Mouse (Mus musculus) forebrain, embryonic 11.5 days (tissue): Measurements from ENCODE around the gene Ndufaf1. TPM values are rescaled to one million over a fixed set of nuclear protein-coding genes. Genes with fewer than 3 reads are reported as not detected.
A peak's percentile ranks its signal among the peaks of the same experiment; 100 is the strongest.

Experiments
- ATAC-seq: fragments of 200-750 bp; cut with Nextera tagmentation; replicated peaks from 2 replicates; pipeline ENCODE4 v1.8.0; 2017; ENCODE audit warnings: moderate TSS enrichment; ENCODE audit not compliant: low FRiP score
- DNase-seq: peaks from one replicate; pipeline ENCODE4 v3.0.0-alpha.2; 2017; ENCODE audit warnings: low spot score
- H3K27ac ChIP-seq: fragments of 300-500 bp; sonication (generic); 2 replicates; pipeline ENCODE4 v1.5.1; 2014; ENCODE audit warnings: low read depth, low read length
- H3K27me3 ChIP-seq: fragments of 300-500 bp; sonication (generic); 2 replicates; pipeline ENCODE4 v1.6.1; 2014; ENCODE audit warnings: mild to moderate bottlenecking, low read length, mixed read lengths; ENCODE audit not compliant: control insufficient read depth, insufficient read depth
- H3K36me3 ChIP-seq: fragments of 300-500 bp; sonication (generic); 2 replicates; pipeline ENCODE4 v1.6.1; 2014; ENCODE audit warnings: mild to moderate bottlenecking, low read length, moderate library complexity, mixed read lengths; ENCODE audit not compliant: control insufficient read depth, insufficient read depth
- H3K4me1 ChIP-seq: fragments of 300-500 bp; sonication (generic); replicated peaks from 2 replicates; pipeline ENCODE4 v1.6.1; 2014; ENCODE audit warnings: low read length, mixed read lengths; ENCODE audit not compliant: control insufficient read depth, insufficient read depth
- H3K4me2 ChIP-seq: fragments of 300-500 bp; sonication (generic); 2 replicates; pipeline ENCODE4 v1.6.1; 2014; ENCODE audit warnings: low read depth, mild to moderate bottlenecking, low read length, moderate library complexity, mixed read lengths; ENCODE audit not compliant: severe bottlenecking
- H3K4me3 ChIP-seq: fragments of 300-500 bp; sonication (generic); 2 replicates; pipeline ENCODE4 v1.5.1; 2014; ENCODE audit warnings: low read depth, low read length
- H3K9ac ChIP-seq: fragments of 300-500 bp; sonication (generic); 2 replicates; pipeline ENCODE4 v1.6.1; 2014; ENCODE audit warnings: low read length
- H3K9me3 ChIP-seq: fragments of 300-500 bp; sonication (generic); 2 replicates; pipeline ENCODE4 v1.6.1; 2016; ENCODE audit warnings: low read length, mixed read lengths; ENCODE audit not compliant: control insufficient read depth
- WGBS: fragments of 180-500 bp; shearing (Covaris S2); extraction: QIAGEN DNeasy Blood & Tissue Kit; methylation state at CpG from one replicate; pipeline ENCODE4 v1.1.7; 2014; 5-methylcytosine and 5-hydroxymethylcytosine counted together
- polyA plus RNA-seq: library from polyadenylated mRNA; unstranded; fragments of >200 nt; fragmentation: Nextera tagmentation; extraction: Ambion mirVana; gene quantifications from 2 replicates; pipeline ENCODE4 v1.2.1, GENCODE M21; 2014

Gene Ndufaf1
- 37.7 and 39.5 TPM in 2 replicates for polyA plus RNA-seq

DNA sequence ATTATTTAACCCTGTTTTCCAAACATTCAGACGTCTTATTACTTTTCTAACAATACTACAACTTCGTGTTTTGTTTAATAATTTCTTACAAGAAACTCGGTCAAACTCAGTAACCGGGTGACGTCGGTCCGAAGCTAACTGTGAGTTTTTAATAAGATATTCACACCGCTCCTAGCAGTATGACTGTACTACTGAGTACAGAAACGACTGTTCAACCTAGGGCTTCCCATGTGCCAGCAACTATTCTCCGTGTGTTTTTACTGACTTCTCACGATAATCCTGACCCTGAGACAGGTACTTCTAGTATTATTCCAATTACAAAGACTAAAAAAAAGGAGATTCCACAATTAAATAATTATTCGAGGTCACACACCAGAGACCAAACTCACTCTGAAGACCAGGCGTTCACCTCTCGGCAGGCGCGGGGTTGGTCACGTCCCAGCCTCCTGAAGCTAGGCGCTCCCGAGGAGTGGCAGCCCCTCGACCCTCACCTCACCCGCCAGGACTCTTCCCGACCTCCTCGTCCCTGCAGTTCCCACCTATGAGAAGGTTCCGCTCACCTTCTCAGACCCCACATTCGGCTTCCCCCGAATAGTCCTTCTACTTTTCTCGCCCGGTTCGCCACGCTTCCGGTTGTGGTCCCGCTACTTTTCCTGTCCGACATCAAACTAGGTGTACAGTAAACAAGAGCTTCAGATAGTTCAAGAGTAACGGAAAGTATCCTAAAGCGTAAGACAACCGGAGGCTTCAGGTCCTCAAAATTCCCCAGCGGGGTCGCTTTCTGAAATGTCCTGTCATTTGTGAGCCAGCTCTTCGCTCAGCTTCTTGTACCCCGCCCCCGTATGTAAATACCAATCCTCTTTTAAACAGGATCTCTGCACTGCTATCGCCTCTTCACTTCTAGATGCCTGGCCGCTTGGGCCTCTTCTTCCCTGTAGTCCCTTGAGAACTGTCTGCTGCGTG lies at the start of gene Ndufaf1:
Gene Ndufaf1 (minus strand): TSS at position 608 of the 963 bp plus-strand sequence.
- ATAC-seq (peak; percentile 61), DNase-seq (peak; percentile 80)
- no peaks in the 10 kb centered on the region for H3K9me3 ChIP-seq
- H3K4me1 ChIP-seq = no peaks in the 10 kb centered on the region; the same call in 1 of the 2 replicates
- no peaks in the 10 kb centered on the region for H3K27me3 ChIP-seq
- no peaks in the 10 kb centered on the region for H3K36me3 ChIP-seq
- no peak within 1 kb of the TSS for H3K27ac ChIP-seq
- H3K4me3 ChIP-seq = peak within 1 kb of the TSS; percentile 57
- 2% methylated on average over 44 of the region's 44 CpGs for WGBS
- H3K4me2 ChIP-seq = peak within 1 kb of the TSS; percentile 61
- peak within 1 kb of the TSS; percentile 68 for H3K9ac ChIP-seq

DNA sequence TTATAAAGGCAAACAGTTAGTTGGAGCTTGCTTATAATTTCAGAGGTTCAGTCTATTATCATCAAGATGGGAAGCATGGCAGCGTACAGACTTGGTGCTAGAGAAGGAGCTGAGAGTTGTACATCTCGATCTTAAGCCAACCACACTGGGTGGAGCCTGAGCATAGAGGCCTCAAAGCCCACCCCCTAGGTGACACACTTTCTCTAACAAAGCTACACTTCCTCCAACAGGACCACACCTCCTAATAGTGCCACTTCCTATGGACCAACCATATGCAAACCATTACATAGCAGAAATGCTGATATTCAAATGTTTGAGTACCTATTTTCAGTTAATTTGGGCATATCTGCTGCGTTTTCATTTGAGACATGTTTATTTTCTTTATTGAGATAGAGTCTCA lies 47.4 kb upstream of the Ndufaf1 start:
- 95% methylated on average over 3 of the region's 3 CpGs for whole genome bisulfite sequencing
- ATAC-seq (no peak), DNase-seq (no peak)
- no peak overlapping the region for H3K9ac ChIP-seq
- peaks cover 5% of the 10 kb centered on the region; the same call in 1 of the 2 replicates for H3K36me3 ChIP-seq
- H3K9me3 ChIP-seq = no peaks in the 10 kb centered on the region
- no peaks in the 10 kb centered on the region for H3K27me3 ChIP-seq
- H3K27ac ChIP-seq = no peak overlapping the region
- no peaks in the 10 kb centered on the region for H3K4me1 ChIP-seq
- no peak overlapping the region for H3K4me3 ChIP-seq
- no peak overlapping the region for H3K4me2 ChIP-seq

DNA sequence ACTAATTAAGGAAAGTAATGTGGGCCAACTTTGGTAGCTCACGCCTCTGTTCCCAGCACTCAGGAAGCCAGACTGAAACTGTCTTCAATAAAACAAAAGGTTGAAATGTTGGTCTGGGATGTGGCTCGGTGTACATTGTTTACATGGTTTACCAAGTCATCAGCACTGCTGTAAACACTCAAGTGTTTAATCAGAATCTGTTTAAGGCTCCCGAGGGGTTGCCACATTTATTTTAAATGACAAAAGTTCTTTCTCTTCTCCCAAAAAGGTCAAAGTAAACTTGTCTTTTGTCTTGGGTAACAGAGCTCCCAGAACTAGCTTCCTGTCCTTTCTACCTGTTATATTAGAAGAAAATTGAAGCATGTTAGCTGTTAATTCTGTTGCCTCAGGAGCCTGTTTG lies 45.0 kb upstream of the Ndufaf1 start:
- no peak for ATAC-seq
- H3K27me3 ChIP-seq = no peaks in the 10 kb centered on the region

DNA sequence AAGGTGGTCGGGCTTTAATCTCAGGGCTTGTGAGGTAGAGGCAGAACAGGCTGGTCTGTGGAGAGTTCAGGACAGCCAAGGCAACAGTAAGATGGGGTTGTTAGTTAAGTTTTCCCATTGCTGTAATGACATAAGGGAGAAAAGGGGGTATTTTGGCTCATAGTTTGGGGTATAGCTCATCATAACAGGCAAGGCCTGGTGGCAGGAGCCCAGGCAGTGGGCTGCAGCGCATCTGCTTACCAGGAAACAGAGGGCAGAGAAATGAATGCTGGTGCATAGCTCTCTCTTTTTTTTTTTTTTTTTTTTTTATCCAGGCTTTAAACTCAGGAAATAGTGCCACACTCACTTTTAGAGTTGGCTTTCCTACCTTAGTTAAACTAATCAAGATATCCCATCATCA lies 40.5 kb upstream of the Ndufaf1 start:
- WGBS = 98% methylated on average over 2 of the region's 2 CpGs
- Histone ChIP-seq H3K36me3 (peaks cover 2% of the 10 kb centered on the region; the same call in 1 of the 2 replicates), H3K4me2 (no peak overlapping the region), H3K4me1 (no peaks in the 10 kb centered on the region), H3K4me3 (no peak overlapping the region), H3K27me3 (no peaks in the 10 kb centered on the region), H3K27ac (no peak overlapping the region), H3K9me3 (no peaks in the 10 kb centered on the region), H3K9ac (no peak overlapping the region)
- ATAC-seq = no peak
- no peak for DNase-seq

More for the DNA sequence above, 45.0 kb upstream of the Ndufaf1 start:
- DNase-seq = no peak
- Histone ChIP-seq H3K27ac (no peak overlapping the region), H3K4me1 (no peaks in the 10 kb centered on the region), H3K4me2 (no peak overlapping the region), H3K4me3 (no peak overlapping the region), H3K9ac (no peak overlapping the region), H3K36me3 (peaks cover 5% of the 10 kb centered on the region; the same call in 1 of the 2 replicates), H3K9me3 (no peaks in the 10 kb centered on the region)
- WGBS = 93% methylated on average over 3 of the region's 3 CpGs

DNA sequence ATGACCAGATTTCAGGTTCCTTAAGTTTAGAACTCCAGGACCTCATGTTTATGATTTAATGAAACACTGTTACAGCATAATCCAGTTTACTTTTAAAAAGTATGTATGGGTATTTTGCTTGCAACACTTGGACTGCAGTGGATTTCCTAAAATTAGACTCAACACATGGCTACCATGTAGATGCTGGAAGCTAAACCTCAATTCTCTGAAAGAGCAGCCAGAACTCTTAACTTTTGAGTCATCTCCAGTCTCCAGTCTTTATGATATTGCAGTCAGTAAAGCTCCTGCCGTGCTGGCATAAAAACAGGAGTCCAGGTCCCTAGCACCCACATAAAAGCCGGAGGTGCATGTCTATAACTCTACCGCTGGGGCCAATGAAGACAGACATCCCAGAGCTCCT lies 37.3 kb upstream of the Ndufaf1 start:
- WGBS = 94% methylated on average over 3 of the region's 3 CpGs
- Histone ChIP-seq H3K36me3 (no peaks in the 10 kb centered on the region), H3K4me3 (no peak overlapping the region), H3K27ac (no peak overlapping the region), H3K4me1 (no peaks in the 10 kb centered on the region), H3K4me2 (no peak overlapping the region), H3K9me3 (no peaks in the 10 kb centered on the region), H3K9ac (no peak overlapping the region), H3K27me3 (no peaks in the 10 kb centered on the region)
- DNase-seq = no peak
- no peak for ATAC-seq

DNA sequence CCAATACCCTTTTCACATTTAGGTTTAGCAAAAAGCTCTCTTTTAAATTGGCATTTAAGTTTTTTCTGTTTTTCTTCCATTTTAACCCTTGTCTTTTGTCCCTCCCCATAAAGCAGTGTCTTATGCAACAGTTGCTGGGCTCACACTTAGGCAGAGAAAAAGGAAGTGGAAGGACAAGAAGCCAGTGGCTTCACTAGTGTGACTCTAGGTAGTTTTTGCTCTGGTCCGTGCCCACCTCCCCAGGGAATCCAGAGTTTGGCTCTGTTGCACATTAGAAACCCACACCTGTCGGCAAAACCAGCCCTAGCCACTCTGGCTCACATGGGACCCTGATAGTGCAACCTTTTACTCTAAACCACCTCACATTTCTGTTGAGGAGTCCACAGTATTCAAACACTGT lies 35.8 kb upstream of the Ndufaf1 start:
- H3K9ac ChIP-seq = no peak overlapping the region
- no peak overlapping the region for H3K4me2 ChIP-seq
- no peak overlapping the region for H3K27ac ChIP-seq
- H3K4me3 ChIP-seq = no peak overlapping the region
- no peak for ATAC-seq
- H3K36me3 ChIP-seq = no peaks in the 10 kb centered on the region
- whole genome bisulfite sequencing = 87% methylated on average over 2 of the region's 2 CpGs
- H3K9me3 ChIP-seq = no peaks in the 10 kb centered on the region
- no peaks in the 10 kb centered on the region for H3K27me3 ChIP-seq
- no peaks in the 10 kb centered on the region for H3K4me1 ChIP-seq
- DNase-seq = no peak

DNA sequence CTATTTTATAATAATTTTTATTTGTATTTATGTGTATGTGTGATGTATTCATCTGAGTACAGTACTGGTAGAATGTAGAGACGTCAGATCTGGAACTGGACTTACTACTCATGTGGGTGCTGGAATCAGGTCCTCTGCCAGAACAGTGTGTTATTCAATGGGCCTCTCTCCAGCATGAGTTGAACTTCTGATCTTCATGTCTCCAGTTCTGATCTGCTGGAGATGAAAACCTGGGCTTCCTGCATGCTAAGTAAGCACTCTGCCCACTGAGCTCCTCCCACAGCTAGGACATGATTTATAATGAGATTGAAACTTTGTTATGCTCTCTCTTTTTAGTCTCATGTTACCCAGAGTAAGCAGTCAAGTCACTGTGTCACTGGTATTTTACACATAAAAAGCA lies 33.5 kb upstream of the Ndufaf1 start:
- Histone ChIP-seq H3K9ac (no peak overlapping the region), H3K4me1 (no peaks in the 10 kb centered on the region), H3K4me2 (no peak overlapping the region), H3K27ac (no peak overlapping the region), H3K9me3 (no peaks in the 10 kb centered on the region), H3K27me3 (no peaks in the 10 kb centered on the region), H3K4me3 (no peak overlapping the region), H3K36me3 (no peaks in the 10 kb centered on the region)
- 95% methylated on average over 1 of the region's 1 CpGs for WGBS
- no peak for DNase-seq
- ATAC-seq = no peak

DNA sequence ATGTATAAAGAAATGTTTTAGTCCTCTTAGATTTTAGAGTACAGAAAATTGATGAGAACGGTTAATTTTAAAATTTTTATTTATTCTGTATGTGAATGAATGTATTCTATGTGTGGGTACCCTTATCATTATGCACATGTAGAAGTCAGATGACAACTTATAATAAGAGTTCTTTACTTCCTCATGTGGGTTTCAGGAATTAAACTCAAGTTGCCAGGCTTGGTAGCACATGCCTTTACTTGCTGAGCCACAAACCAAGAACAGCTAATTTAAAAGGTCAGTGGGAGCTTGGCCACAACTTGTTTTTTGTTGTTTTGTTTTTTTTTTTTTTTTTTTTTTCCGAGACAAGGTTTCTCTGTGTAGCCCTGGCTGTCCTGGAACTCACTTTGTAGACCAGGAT lies 32.2 kb upstream of the Ndufaf1 start:
- Histone ChIP-seq H3K27me3 (no peaks in the 10 kb centered on the region), H3K4me2 (no peak overlapping the region), H3K4me3 (no peak overlapping the region), H3K4me1 (no peaks in the 10 kb centered on the region), H3K27ac (no peak overlapping the region), H3K9ac (no peak overlapping the region), H3K36me3 (no peaks in the 10 kb centered on the region), H3K9me3 (no peaks in the 10 kb centered on the region)
- ATAC-seq (no peak), DNase-seq (no peak)
- 84% methylated on average over 2 of the region's 2 CpGs for WGBS
